Mouse (Mus musculus) G1E (cell line): ENCODE results near the gene Dmrt3. TPM values are rescaled to one million over a fixed set of nuclear protein-coding genes. Genes with fewer than 3 reads are reported as not detected.

ENCODE experiments used
- ATAC-seq: 2 replicates; pipeline ENCODE4 v1.8.0; 2016; ENCODE audit warnings: mild to moderate bottlenecking; ENCODE audit not compliant: insufficient number of reproducible peaks, poor library complexity, low FRiP score, severe bottlenecking; ENCODE audit errors: extremely low read depth
- DNase-seq: peaks from one replicate; pipeline ENCODE4 v3.0.0; 2012; ENCODE audit warnings: low spot score
- H3K27me3 ChIP-seq: 2 replicates; pipeline ENCODE4 v1.6.1; 2012; ENCODE audit warnings: mild to moderate bottlenecking, low read length, inconsistent platforms; ENCODE audit not compliant: insufficient read depth
- H3K36me3 ChIP-seq: replicated peaks from 2 replicates; pipeline ENCODE3; 2012; ENCODE audit warnings: mild to moderate bottlenecking, inconsistent platforms
- H3K4me1 ChIP-seq: 2 replicates; pipeline ENCODE4 v1.6.1; 2012; ENCODE audit warnings: low read depth, low read length, inconsistent platforms, mixed read lengths; ENCODE audit not compliant: insufficient read depth
- H3K4me3 ChIP-seq: 2 replicates; pipeline ENCODE4 v1.5.1; 2012; ENCODE audit warnings: low read depth, mild to moderate bottlenecking, inconsistent platforms, low read length, moderate library complexity, mixed read lengths
- H3K9me3 ChIP-seq: replicated peaks from 2 replicates; pipeline ENCODE4 v1.6.1; 2012; ENCODE audit warnings: inconsistent platforms
- CTCF ChIP-seq: IDR thresholded peaks from 2 replicates; pipeline ENCODE4 v1.5.1; 2012; ENCODE audit warnings: low read depth, low read length, inconsistent platforms, mixed read lengths
- GATA1 ChIP-seq: IDR thresholded peaks from 2 replicates; pipeline ENCODE4 v1.6.1; 2012; ENCODE audit warnings: borderline replicate concordance, low read length, inconsistent platforms, mixed read lengths
- GATA2 ChIP-seq: IDR thresholded peaks from 2 replicates; pipeline ENCODE4 v1.6.1; 2012; ENCODE audit warnings: low read depth, low read length, inconsistent platforms, borderline replicate concordance
- POLR2AphosphoS5 ChIP-seq: IDR thresholded peaks from 2 replicates; pipeline ENCODE4 v1.6.1; 2012; ENCODE audit warnings: low read depth, low read length, inconsistent platforms; ENCODE audit not compliant: insufficient replicate concordance
- TAL1 ChIP-seq: conservative IDR thresholded peaks from 2 replicates; pipeline ENCODE4 v1.6.1; 2012; ENCODE audit warnings: low read depth, low read length, inconsistent platforms, mixed read lengths
- polyA plus RNA-seq: library from polyadenylated mRNA; stranded (reverse); fragments of >175 nt; gene quantifications from 2 replicates; pipeline ENCODE4 v1.2.3, GENCODE M21; 2012
- total RNA-seq, 2 experiments: library from RNA; stranded (forward) in 1 of 2; stranded (reverse) in 1 of 2; fragments of 200-1000 nt in 1 of 2; fragments of >200 nt in 1 of 2; fragmentation: Nextera tagmentation in 1 of 2; gene quantifications; 2 replicates each; pipeline ENCODE4 v1.2.3; 2014 to 2017

The Dmrt3 gene
- total RNA-seq (2014; fragmentation: Nextera tagmentation): not detected in 2 replicates
- total RNA-seq (2017): 0.05 and 0.06 TPM in 2 replicates
- polyA plus RNA-seq: not detected in 2 replicates

- no peaks in the 10 kb centered on the region for H3K4me1 ChIP-seq
- DNase-seq (no peak), ATAC-seq (no peak)
- H3K4me3 ChIP-seq: no peak within 1 kb of the TSS; the same call in 1 of the 2 replicates
- H3K9me3 ChIP-seq: peaks cover 76% of the 10 kb centered on the region
- no peaks in the 10 kb centered on the region for H3K27me3 ChIP-seq
- TF ChIP-seq GATA1 (no peak), CTCF (no peak), TAL1 (no peak), POLR2AphosphoS5 (no peak), GATA2 (no peak)
- H3K36me3 ChIP-seq: no peaks in the 10 kb centered on the region
Measured at GRCm38 (mm10) chr19:25610015-25610410, at the start of gene Dmrt3. Gene Dmrt3, plus strand, starts transcription at chr19:25610301.

- TF ChIP-seq GATA2: no peak
- TF ChIP-seq TAL1: no peak
- no peak for TF ChIP-seq GATA1
- no peak for TF ChIP-seq POLR2AphosphoS5
- no peak for TF ChIP-seq CTCF
- no peak overlapping the region for H3K4me3 ChIP-seq
- no peaks in the 10 kb centered on the region for H3K27me3 ChIP-seq
- DNase-seq (no peak), ATAC-seq (no peak)
- H3K9me3 ChIP-seq: peaks cover 65% of the 10 kb centered on the region
- no peaks in the 10 kb centered on the region for H3K36me3 ChIP-seq
- no peaks in the 10 kb centered on the region for H3K4me1 ChIP-seq
Measured at GRCm38 (mm10) chr19:25564430-25564829, 45.7 kb upstream of the Dmrt3 start.

DNA sequence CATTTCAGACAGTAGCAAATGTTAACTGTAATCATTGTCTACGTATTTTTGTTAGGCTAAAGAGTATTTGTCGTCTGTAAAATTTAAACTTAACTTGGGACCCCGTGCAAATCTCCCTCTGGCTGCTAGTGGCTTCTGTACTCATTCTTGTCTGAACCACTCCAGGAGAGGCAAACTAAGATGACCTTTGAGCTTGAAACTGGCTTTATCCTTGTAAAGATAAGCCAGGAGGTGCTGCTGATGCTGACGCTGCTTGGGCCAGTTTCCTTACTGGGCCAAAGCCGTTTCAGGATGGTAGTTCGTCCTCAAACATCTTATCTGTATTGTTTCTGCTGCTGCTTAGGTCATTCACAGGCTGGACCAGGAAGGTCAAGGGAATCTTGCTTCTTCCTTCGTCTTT lies 40.3 kb upstream of the Dmrt3 start:
- TF ChIP-seq POLR2AphosphoS5 (no peak), TAL1 (no peak), GATA1 (no peak)
- no peak for ATAC-seq

GRCm38 (mm10) chr19:25574431-25574830 lies 35.7 kb upstream of the Dmrt3 start:
- Histone ChIP-seq H3K9me3 (peaks cover 57% of the 10 kb centered on the region), H3K4me3 (no peak overlapping the region), H3K4me1 (no peaks in the 10 kb centered on the region), H3K36me3 (no peaks in the 10 kb centered on the region), H3K27me3 (no peaks in the 10 kb centered on the region)
- DNase-seq (no peak), ATAC-seq (no peak)
- TF ChIP-seq CTCF (no peak), GATA2 (no peak), TAL1 (no peak)

More for the DNA sequence above, 40.3 kb upstream of the Dmrt3 start:
- DNase-seq: no peak
- H3K4me3 ChIP-seq: no peak overlapping the region
- no peaks in the 10 kb centered on the region for H3K4me1 ChIP-seq
- peaks cover 72% of the 10 kb centered on the region for H3K9me3 ChIP-seq
- H3K27me3 ChIP-seq: no peaks in the 10 kb centered on the region
- no peaks in the 10 kb centered on the region for H3K36me3 ChIP-seq

DNA sequence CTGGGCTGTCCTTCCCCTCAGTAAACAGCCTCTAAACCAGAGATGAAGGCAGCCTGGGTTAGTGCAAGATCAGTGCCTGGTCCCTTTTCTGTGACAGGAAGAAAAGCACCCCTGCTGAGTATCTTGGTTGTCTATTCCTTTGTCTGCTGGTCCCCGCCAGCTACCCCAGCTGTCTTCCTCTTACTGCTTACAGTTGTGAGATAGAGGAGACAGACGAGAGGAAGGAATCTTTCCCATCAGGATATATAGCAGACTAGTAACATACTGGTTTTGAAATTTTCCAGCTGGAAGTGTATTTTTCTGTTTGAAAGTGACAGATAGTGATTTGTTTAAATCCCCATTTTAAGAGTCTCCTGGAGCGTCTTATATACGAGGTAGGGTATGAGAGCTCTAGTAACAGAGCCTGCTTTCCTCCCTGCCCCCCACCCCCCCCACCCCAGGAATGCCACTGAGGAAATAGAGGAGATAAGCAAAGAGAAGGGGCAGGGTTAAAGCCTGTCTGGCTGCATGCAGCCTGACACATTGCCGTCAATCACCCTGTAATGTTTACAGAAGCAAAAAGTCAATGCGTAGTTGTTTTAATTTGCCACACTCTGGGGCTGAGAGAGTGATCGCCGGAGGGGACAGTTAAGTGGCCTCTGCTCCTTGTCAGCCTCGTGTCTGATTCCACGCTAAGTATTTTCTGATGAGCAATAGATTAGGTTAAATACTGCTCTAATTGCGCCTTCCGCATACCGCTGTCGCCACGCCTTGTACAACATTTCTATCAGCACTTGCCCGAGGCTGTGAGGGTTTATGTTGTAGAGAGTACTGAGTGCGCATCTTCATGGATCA lies 34.9 kb upstream of the Dmrt3 start:
- ATAC-seq (no peak), DNase-seq (no peak)
- no peak overlapping the region for H3K4me3 ChIP-seq
- H3K27me3 ChIP-seq: no peaks in the 10 kb centered on the region
- peaks cover 55% of the 10 kb centered on the region for H3K9me3 ChIP-seq
- H3K4me1 ChIP-seq: no peaks in the 10 kb centered on the region
- H3K36me3 ChIP-seq: no peaks in the 10 kb centered on the region
- TF ChIP-seq POLR2AphosphoS5: no peak
- TF ChIP-seq CTCF: no peak
- no peak for TF ChIP-seq GATA1
- TF ChIP-seq TAL1: no peak
- TF ChIP-seq GATA2: no peak

- DNase-seq (no peak), ATAC-seq (no peak)
- Histone ChIP-seq H3K36me3 (no peaks in the 10 kb centered on the region), H3K9me3 (peaks cover 53% of the 10 kb centered on the region), H3K27me3 (no peaks in the 10 kb centered on the region), H3K4me3 (no peak overlapping the region), H3K4me1 (no peaks in the 10 kb centered on the region)
- TF ChIP-seq CTCF (no peak), TAL1 (no peak), GATA1 (no peak), GATA2 (no peak), POLR2AphosphoS5 (no peak)
Measured at GRCm38 (mm10) chr19:25578358-25578757, 31.7 kb upstream of the Dmrt3 start.
